Mouse (Mus musculus) B cell, adult 2 months (primary cell): ENCODE data around the gene Ttll9.
A peak's percentile ranks its signal among the peaks of the same experiment; 100 is the strongest.

Source experiments
- DNase-seq, 2 experiments: peaks; one replicate each; pipeline ENCODE4 v3.0.0; 2022

Ttll9 gene

DNA sequence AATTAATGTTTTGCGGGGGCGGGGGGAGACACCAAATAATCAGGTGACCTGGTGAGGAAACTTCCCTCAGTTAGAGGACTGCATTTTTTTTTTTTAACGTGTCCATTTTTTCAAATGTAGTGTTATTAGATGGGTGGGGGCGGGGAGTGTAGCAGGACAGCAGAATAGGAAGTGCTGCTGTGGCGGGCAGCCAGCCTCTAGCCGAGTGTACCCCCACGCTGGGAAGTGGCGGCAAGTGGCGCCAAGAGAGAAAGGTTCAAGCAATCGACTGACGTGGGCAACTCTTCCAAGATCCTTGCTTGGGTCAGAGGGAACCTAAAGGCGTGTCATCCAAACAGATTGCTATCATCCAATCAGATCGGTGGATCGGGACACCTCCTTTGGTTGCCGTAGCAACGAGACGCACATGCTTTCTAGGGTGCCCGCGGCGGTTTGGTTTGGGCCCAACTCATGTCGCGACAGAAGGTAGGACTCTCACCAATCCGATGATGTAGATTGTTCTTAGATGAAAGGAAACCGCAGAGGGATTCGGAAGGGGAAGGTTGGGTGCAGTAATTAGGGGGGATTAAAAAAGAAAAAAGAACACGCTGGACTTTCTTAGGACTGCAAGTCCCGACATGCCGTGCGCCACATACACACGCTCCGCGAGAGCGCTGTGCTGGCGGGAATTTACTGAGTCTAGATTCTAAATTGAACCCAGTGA, at the start of gene Ttll9:
Gene Ttll9 (plus strand): TSS at position 395 of the 703 bp plus-strand sequence.
- peak; percentile 50 to 61 for DNase-seq

DNA sequence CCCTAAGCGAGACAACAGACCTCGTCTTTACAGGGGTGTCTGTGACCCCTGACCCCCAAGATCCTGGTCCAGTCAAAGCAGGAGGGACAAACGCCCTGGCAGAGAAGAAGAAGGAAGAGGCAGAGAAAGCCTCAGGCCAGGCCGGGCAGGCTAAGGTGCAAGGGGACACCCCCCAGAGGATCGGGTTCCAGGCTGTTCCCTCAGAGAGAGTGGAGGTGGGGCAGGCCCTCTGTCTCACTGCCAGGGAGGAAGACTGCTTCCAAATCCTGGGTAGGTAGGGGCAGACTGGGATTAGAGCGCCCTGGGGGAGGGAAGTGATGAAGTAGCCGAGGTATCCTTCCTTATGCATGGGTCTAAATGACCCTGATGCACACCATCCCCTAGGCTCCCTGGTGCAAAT, 48.8 kb upstream of the Ttll9 start:
- DNase-seq, result no peak

DNA sequence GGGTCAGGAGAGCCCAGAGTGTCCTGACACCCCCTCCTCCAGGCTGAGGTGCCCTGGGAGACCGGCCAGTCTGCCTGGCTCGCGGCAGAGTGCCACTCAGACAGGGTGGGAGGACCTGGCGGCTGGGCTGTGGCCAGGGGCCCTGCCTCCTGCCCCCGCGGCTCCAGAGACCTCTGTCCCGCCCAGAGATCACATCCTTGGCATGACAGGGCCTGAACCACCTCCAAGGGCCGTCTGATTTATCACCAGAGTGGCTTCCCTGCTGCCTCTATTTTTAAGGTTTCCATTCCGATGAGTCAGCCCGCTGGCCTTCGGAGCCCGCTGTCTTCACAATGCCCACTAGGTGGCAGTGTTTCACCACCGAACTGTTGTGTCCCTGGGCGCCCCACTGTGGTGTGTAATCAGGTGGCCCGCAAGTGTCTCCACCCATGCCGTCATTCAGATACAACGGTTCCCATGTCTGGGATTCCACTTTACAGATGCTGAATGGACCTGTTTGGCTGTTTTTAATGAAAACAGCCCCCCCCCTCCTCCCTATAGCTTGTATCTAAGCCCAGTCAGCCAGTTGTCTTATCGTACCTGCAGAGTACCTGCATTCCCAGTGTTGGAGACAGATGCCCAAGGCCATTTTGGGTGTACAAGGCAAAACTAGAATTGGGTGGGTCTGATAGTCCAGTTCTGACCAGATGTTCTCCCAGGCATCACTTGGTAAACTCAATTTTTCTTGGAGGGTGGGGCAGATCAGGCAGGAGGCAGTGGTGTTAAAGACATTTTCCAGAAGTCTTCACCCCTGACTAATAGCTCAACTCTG, 47.8 kb upstream of the Ttll9 start:
- peak; percentile 78 to 79 for DNase-seq

DNA sequence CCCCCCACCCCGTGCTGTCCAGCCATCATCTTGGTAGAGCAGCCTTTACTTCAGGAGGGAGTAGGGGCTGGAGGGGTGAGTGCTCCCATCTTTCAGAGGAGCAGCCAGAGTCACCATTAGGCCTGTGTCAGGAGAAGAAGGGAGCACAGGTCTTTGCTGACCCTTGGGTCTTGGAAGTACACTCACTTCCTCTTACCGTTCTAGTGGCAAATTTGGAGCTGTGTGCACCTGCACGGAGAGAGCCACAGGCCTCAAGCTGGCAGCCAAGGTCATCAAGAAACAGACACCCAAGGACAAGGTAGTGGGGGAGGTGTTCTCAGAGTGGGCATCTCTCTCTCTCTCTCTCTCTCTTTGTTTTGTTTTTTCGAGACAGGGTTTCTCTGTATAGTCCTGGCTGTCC, 46.8 kb upstream of the Ttll9 start:
- DNase-seq, result no peak

DNA sequence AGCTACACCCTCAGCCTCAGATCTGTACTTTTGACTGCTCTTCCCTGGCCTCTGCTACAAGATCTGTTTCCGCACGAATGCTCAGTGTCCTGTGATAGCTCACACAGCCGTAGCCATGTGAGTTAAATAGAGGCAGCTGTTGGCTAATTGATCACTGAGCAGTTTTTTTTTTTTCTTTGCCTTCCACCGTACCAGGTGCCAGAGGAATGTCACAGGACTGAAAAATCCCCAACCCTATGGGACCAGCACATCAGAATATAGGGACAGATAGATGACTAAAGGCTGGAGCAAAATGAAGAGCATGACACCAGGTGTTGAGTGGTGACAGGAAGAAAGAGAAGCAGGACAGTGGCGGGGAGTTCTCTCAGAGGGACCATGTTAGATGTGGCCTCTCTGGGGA, 46.2 kb upstream of the Ttll9 start:
- no peak for DNase-seq

DNA sequence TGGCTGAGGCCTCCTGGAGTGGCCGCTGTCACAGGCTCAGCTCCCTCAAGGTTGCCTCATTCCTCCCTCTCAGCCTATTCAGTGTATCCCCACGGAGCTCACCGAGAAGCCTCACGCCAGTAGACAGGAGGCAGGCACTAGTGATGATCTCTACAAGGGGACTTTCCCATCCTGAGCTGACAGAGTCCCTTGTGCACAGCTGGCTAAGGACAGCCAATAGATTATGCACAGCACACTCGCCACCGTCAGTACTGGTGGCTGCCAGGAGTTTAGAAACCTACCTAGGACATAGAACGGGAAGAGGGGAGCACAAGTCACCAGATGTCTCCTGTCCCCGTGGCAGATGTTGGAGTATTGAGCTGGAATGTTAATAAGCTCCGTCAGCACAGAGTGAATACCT, 44.6 kb upstream of the Ttll9 start:
- DNase-seq, result no peak

DNA sequence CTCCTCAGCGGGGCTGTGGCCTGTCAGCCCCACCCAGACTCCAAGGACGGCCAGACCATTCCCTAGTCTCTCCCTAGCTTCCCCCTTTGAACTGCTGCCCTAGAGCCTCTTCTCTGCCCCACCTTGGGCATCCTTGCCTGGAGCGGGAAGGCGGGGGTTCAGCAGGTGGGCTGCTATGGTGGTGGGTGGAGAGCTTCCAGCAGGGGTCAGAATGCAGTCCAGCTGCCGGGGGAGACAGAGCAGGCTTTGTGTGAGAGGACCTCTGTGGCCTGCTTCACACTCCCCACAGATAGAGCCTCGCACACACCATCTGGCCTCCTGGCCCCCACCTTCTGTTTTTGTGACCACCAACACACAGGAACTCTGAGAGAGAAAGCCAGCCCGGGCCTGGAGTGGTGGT, 39.9 kb upstream of the Ttll9 start:
- DNase-seq, result no peak

DNA sequence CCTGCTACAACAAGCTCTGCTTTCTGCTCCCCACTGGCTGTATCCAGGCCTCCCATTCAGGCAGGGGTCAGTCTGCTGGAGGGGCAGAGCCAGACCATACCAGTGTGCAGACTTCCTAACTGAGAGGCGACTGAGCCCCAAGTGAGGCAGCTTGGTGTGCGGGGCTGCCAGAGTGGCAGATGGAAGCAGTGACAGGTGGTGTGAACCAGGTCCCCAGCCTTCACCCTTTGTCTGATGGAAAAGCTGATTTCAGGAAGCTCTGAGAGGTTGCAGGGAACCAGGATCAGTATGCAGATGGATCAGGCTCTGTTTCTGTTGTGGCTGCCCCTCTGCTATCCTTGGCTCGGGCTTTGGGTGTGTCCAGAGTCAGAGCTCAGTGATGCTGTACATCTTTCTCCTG, 38.7 kb upstream of the Ttll9 start:
- DNase-seq, result no peak

DNA sequence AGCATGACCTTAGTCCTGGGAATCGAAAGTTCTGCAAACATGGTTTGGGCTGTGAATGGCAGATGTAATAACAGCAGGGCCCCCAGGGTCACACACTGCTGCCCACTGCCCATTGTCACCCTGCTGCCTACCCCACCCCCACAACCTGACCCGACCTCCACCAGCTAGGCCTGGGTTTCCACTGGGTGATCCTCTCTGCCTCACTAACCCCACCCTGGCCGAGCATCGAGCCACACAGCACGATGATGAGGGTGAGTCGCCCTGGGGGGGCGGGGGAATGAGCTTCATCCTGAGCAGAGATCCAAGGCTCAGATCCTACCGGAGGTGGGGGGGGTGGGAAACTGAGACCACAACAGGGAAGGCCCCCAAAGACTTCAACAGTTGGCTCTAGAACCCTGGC, 38.2 kb upstream of the Ttll9 start:
- no peak for DNase-seq

DNA sequence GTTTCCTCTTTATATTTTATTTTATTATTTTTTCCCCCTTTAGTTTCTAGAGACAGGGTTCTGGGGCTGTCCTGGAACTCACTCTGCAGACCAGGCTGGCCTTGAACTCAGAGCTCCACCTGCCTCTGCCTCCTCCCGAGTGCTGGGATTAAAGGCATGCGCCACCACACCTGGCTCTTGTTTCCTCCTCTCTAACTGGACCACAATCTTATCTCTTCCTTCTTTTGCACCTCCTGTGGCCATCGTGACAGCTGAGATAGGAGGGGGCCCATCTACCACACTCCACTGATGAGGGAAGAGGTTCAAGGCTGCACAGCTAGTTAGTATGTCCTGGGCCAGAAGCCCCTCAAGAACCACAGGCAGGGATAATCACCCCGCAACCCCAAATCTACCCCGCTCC, 37.7 kb upstream of the Ttll9 start:
- no peak for DNase-seq

DNA sequence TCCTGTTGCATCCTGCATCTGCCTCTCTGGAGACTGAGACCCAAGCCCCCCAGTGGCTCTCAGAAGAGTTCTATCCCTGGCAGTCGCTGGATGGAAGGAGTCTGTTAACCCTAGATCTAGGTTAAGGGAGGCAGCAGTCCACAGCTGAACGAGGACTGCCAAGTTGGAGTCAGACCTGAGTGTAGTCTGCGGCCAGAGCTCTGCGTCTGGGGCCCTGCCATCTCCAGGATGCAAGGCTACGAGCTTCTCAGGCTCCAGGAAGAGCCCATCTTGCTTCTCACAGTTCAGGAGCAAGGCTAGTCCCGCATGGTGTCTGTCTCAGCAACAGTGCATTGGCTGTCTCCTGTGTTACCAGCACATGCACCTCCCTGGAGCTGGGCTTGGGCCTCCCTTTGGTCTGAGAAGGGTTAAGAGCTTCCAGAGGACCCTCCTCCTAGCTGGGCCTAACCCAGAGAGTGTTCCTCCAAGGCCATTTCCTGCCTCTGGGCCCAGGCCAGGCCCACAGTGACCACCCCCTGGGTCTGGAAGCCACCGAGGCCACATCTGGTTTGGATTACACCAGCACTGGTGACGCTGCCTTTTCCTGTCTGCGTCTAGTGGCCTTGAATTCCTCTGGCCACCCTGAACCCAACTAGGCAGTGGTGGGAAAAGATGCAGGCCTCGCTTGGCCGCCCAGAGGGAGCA, 37.0 kb upstream of the Ttll9 start:
- DNase-seq, result no peak

DNA sequence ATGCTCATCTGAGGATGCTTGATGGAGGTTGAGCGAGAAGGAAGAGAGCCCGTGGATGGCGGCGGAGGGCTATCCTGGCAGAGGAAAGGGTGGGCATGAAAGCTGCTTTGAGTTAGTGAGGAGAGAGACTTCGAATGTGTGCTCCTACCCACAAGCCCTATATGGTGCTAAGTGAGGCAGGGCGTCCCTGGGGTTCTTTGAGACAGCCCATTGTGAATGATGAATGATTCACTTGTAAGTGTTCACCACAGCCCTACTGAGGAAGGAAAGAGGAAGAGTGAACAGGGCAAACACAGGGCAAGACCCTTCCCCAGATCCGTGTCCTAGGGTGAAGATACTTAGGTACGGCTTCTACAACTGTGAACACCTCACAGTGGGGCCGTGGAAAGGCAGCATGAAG, 35.4 kb upstream of the Ttll9 start:
- DNase-seq, result no peak

DNA sequence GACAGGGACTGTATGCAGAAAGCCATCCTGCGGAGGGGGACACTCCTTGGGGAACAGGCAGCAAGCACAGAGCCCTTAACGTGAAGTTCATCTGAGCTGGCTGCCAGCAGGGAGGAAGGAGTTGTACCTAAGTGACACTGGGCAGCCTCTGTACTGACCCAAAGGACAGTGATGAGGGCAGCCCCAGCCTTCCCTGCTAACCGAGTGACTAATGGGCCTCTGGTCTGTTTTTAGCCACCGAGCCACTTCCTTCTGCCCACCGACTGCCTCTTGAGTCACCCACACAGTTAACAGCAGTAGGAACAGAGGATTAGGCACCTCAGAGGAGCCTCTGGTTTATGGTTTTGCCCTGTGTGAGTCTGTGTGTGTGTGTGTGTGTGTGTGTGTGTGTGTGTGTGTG, 34.9 kb upstream of the Ttll9 start:
- no peak for DNase-seq

DNA sequence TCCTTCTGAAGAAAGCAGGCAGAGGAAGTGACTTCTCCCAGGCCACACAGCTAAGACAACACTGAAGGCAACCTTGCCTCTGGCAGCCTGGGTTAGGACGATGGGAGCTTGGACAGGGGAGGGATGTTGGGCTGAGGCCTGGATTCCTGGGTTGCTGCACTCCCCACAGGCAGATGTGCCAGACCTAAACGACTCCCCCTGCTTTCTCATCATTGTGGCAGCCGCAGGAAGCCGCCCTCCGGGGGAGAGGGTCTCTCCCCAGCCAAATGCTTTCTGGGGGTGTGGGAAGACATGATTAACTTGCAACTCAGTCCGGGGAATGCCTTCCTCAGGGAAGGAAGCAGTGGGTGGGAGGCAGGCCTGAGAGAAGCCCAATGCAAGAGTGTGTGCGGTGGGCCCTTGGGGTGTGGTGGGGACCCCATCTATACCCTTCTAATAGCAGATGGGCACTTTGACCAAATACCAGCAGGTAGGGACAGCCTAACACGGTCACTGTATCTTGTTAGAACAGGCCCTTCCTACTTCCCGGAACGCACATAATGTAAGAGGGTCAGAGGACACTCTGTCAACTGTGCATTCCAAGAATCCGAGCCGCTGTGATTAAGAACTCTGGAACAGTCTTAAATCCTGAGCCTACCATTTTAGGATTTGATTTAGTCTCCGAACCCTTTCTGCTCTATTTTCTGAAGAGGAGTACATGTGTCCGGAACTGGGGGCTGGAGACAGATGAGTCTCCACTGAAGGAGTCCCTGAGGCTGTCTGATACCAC, 33.9 kb upstream of the Ttll9 start:
- DNase-seq, result no peak

DNA sequence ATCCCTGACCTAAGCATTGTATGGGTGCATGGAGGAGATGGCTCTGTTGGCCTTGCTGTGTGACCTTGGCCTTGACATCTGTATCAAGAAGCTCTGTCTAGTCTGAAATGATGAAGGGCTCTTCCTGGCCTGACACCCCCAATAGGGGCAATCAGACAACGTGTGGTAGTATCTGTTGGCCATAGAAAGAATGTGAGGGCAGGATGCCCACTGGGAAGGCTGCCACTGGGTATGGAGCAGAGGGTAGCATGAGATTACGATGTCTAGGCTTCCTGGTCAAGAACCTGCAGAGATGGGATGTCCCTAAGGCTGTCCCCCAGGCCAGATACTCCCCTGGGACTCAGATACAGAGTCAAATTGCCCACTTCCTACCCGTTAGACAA, 33.3 kb upstream of the Ttll9 start:
- no peak for DNase-seq

DNA sequence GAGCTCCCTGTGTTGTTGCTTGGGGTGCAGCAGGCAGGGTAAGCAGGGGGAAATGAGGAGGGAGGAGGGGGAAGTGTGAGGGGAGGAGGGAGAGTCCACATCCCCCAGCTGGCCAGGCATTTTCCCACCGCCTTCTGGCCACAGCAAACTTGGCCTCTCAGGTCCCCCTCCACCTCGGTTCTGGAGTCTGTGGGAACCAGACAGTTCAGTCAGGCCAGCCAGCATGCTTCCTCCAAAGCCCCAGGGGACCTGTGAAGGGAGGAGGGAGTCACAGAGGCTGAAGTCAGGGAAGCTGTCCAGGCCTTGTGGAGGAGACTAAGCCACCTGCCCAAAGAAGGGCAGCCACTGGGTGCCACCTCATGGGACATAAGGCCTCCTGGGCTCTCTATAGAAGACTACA, 32.0 kb upstream of the Ttll9 start:
- no peak for DNase-seq

DNA sequence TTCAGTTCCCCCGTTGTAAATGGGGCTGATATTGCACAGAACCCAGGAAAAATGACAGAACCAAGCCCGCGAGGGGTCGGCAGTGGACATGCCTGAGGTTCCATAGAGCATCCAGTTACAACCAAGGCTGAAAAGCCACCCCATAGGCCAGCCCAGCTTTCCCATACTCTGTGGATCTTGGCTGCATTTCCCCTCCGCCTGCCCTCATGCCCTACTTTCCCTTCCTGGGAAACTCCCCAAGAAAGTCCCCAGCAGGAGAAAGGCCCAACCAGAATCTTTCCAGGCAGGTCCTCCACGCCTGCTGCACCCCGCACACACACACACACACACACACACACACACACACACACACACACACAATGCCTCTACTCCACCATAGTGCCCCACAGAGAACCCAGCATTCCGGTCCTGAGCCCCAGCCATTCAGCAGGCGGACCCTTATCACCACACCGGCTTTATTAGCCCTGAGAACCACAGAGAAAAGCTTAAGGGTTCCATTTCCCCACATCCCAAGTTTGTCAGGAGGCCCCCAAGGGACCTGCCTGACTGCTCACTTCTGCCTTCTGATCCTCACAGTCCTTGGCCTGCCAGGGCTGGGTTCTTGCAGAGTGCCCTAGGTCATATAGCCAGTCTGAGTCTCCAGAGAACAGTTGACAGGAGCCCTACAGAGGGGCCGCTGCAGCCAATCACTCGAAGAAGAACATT, 30.7 kb upstream of the Ttll9 start:
- DNase-seq, result no peak

DNA sequence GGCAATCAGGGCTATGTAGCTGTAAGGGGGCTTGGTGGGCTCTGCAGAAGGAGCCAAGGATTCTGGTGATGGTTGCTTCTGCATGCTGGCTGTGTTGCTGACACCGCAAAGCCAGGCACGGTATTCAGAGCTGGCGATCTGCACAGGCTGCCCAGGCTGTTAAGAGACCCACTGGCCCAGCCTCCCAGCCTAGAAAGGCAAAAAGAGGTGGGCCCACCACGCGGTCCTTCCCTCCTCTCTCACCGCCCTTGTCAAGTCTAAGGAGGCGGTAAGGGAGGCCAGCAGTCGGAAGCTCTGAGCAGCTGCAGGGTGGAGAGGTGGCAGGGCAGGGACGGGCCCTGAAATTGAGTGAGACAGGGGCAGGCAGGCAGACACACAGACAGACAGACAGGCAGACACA, 29.2 kb upstream of the Ttll9 start, which contains the start of gene Foxs1:
Gene Foxs1 (minus strand): TSS at position 161 of the 400 bp plus-strand sequence.
- DNase-seq, result no peak

DNA sequence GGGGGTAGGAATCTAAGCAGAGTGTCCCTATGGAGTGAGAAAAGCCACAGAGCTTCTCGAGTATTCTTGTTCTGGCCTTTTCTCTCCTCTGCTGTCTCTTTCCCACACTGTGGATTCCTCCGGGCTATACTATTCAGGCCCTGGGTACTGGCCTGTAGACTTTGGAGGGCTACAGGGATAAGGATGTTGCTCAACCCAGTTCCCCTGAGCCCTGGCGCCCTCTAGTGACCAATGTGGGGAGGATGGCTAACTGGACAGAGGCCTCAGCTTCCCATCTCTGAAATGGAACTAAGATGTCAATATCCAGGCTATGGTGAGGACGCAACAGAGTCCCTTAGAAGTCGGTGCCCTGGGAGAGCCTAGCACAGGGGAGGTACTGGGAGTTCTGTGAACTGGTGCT, 28.7 kb upstream of the Ttll9 start:
- DNase-seq, result peak; percentile 46

DNA sequence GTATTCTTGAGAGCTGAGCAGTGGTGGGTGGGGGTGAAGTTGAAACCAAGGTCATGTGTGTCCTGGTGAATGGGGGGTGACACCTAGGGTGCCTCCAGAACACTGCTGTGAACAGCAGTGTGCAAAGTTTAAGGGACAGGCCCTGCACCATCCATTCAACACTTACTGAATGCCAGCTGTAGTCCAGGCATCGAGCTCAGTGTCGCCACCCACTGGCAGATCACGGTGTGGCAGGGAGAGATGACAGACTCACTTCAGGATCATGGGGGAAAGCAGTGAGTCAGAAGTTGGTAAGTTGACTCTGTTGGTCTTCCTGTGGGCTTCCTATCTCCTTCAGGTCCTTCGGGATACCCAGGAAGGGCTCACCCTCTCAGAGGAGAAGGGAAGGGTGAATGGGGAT, 22.4 kb upstream of the Ttll9 start:
- peak; percentile 69 to 71 for DNase-seq

DNA sequence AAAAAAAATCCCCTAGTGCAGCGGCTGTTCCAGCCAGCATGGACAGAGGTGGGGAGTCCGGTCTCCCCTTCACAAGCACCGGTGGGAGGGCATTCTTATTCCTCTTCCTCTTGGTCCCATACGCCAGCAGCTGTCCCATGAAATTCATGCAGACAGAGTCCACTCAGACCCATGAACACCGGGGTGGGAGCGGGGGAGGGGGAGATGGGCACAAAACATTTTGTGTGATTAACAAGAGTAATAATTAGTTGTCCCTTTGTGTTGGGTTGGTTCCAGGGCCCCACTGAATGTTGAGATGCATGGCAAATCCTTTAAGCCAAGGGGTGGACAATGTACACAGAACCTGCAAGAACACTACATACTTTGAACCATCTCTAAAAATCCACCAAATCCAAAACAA, 21.2 kb upstream of the Ttll9 start:
- DNase-seq, result no peak

DNA sequence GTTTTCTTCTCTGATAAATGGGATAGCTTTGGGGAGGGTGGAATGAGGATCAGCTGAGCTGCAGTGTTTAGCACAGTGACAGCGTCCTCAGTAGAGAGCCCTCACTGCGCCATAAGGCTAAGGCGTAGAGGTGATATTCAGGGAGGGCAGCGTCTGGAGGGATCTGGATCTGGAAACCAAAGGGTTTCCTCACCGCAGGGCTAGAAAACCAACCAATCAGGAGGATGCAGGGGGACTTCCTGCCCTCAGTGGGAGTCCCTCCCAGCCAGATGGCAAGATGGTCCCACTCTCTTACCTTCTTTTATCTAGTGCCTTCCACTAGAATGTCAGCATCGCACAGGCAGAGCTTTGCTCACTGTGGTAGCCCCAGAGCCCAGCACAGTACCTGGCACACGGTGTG, 20.5 kb upstream of the Ttll9 start:
- DNase-seq, result no peak
